Mouse (Mus musculus) C2C12 (cell line): Measurements from ENCODE around the gene Usp21.

Experiments used
- MYOG ChIP-seq: IDR thresholded peaks from one replicate; pipeline ENCODE4 v1.6.1; 2011; ENCODE audit not compliant: control insufficient read depth, insufficient read length; ENCODE audit errors: extremely low read depth
- USF1 ChIP-seq: IDR thresholded peaks from one replicate; pipeline ENCODE4 v1.6.1; 2011; ENCODE audit warnings: low read depth, mild to moderate bottlenecking, control low read depth, moderate library complexity

DNA sequence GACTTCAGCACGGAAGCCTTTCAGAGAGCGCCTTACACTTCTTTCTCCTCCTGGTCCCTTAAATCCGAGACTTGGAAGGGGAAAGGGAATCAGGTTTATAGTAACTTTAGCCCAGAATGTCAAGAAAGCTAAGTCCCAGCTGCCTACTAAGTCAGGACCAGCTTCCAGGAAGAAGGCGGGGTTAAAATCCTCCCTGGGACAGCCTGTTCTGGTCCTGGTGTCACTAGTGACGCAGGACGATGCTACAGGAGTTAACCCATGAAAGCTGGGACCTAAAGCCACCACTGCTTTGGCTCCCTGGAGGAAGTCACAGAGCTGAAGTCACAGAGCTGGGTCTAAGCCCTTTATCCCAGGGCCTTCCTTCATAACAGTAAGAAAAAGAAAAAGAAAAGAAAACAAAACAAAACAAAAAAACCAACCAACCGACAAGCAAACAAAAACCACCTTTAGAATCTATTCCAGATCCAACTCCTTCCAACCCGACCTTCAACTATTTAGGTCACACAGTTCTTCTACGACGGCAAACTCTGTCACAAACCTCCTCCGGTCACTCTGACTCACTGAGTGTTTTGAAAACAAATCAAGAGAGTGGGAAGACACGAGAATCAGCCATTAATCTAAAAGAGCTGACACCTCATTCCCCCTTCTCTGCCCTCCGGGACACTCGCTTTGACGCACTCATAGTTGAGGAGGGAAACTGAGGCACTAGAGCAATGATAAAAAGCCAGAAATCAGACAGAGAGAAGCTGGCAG, 47.6 kb downstream of the Usp21 start:
- TF ChIP-seq MYOG, result no peak
- TF ChIP-seq USF1, result no peak
